Mouse (Mus musculus): ENCODE measurements at regions not wholly inside any gene's neighbourhood (a gene's known extent, or its start where the extent isn't known, plus 50 kb on each side); places are given as distances from the start of the nearest gene placed in this dataset.

- Histone ChIP-seq H3K4me3 (replicated peaks; ENCODE audit: insufficient read depth, low read depth, low read length) (no peak overlapping the region), H3K27me3 (ENCODE audit: control insufficient read depth, insufficient read depth, low read length) (no peaks in the 10 kb centered on the region), H3K27ac (ENCODE audit: insufficient read depth, low read length) (no peak overlapping the region), H3K4me1 (ENCODE audit: control insufficient read depth, insufficient read depth, low read length) (no peaks in the 10 kb centered on the region; the same call in 1 of the 2 replicates)
- 91% methylated on average over 7 of the region's 7 CpGs for WGBS
- TF ChIP-seq POLR2A (IDR thresholded peaks at IDR 0.05; ENCODE audit: borderline replicate concordance, insufficient read depth, low read length) (no peak), CTCF (IDR thresholded peaks at IDR 0.05; ENCODE audit: borderline replicate concordance, insufficient read depth, low read depth, low read length) (no peak)
- no peak for DNase-seq
Measured at GRCm38 (mm10) chr15:67227456-67228164, 726.9 kb upstream of the Lrrc6 start.

GRCm38 (mm10) chr15:67226900-67227299 is 726.2 kb upstream of the Lrrc6 start:
- Histone ChIP-seq H3K4me3 (replicated peaks; ENCODE audit: insufficient read depth, low read depth, low read length) (no peak overlapping the region), H3K4me1 (ENCODE audit: control insufficient read depth, insufficient read depth, low read length) (no peaks in the 10 kb centered on the region; the same call in 1 of the 2 replicates), H3K27me3 (ENCODE audit: control insufficient read depth, insufficient read depth, low read length) (no peaks in the 10 kb centered on the region), H3K27ac (ENCODE audit: insufficient read depth, low read length) (no peak overlapping the region)
- 13% methylated on average over 9 of the region's 9 CpGs for WGBS
- DNase-seq: peak in 1 of 2 experiments; percentile 1
- TF ChIP-seq POLR2A (IDR thresholded peaks at IDR 0.05; ENCODE audit: borderline replicate concordance, insufficient read depth, low read length) (no peak), CTCF (IDR thresholded peaks at IDR 0.05; ENCODE audit: borderline replicate concordance, insufficient read depth, low read depth, low read length) (no peak)
